Mouse (Mus musculus): ENCODE results near the gene Zswim1. TPM values are rescaled to one million over a fixed set of nuclear protein-coding genes. Genes with fewer than 3 reads are reported as not detected.
A peak's percentile ranks its signal among the peaks of the same experiment; 100 is the strongest.

The Zswim1 gene
- polyA plus RNA-seq, 1 experiment from 2014 or later, result 22.9 TPM

- Histone ChIP-seq H3K4me3 (ENCODE audit: low read depth, low read length) (no peak overlapping the region), H3K9me3 (ENCODE audit: control insufficient read depth, low read length) (no peaks in the 10 kb centered on the region), H3K9ac (ENCODE audit: low read length) (no peak overlapping the region), H3K27me3 (ENCODE audit: control insufficient read depth, insufficient read depth, low read length) (no peaks in the 10 kb centered on the region), H3K4me1 (ENCODE audit: control insufficient read depth, insufficient read depth, low read length) (peaks cover 8% of the 10 kb centered on the region), H3K4me2 (ENCODE audit: low read depth) (no peak overlapping the region), H3K27ac (ENCODE audit: low read depth, low read length) (no peak overlapping the region), H3K36me3 (ENCODE audit: control insufficient read depth, insufficient read depth, low read length) (peaks cover 4% of the 10 kb centered on the region)
- no peak for DNase-seq (ENCODE audit: low spot score)
- 92% methylated on average over 1 of the region's 1 CpGs for WGBS
- ATAC-seq (ENCODE audit: insufficient read depth, low FRiP score, low TSS enrichment), result no peak
These were observed 6.6 kb downstream of the Zswim1 start for GRCm38 (mm10) chr2:164829090-164829489.

- 87% methylated on average over 10 of the region's 10 CpGs for whole genome bisulfite sequencing
- Histone ChIP-seq H3K27me3 (ENCODE audit: control insufficient read depth, insufficient read depth, low read length) (no peaks in the 10 kb centered on the region), H3K27ac (ENCODE audit: low read depth, low read length) (no peak overlapping the region), H3K4me3 (ENCODE audit: low read depth, low read length) (no peak overlapping the region), H3K4me1 (ENCODE audit: control insufficient read depth, insufficient read depth, low read length) (peaks cover 16% of the 10 kb centered on the region), H3K4me2 (ENCODE audit: low read depth) (no peak overlapping the region), H3K9me3 (ENCODE audit: control insufficient read depth, low read length) (no peaks in the 10 kb centered on the region), H3K36me3 (ENCODE audit: control insufficient read depth, insufficient read depth, low read length) (no peaks in the 10 kb centered on the region), H3K9ac (ENCODE audit: low read length) (no peak overlapping the region)
- no peak for DNase-seq (ENCODE audit: low spot score)
- no peak for ATAC-seq (ENCODE audit: insufficient read depth, low FRiP score, low TSS enrichment)
These were observed 8.5 kb downstream of the Zswim1 start for GRCm38 (mm10) chr2:164831029-164831428.

DNA sequence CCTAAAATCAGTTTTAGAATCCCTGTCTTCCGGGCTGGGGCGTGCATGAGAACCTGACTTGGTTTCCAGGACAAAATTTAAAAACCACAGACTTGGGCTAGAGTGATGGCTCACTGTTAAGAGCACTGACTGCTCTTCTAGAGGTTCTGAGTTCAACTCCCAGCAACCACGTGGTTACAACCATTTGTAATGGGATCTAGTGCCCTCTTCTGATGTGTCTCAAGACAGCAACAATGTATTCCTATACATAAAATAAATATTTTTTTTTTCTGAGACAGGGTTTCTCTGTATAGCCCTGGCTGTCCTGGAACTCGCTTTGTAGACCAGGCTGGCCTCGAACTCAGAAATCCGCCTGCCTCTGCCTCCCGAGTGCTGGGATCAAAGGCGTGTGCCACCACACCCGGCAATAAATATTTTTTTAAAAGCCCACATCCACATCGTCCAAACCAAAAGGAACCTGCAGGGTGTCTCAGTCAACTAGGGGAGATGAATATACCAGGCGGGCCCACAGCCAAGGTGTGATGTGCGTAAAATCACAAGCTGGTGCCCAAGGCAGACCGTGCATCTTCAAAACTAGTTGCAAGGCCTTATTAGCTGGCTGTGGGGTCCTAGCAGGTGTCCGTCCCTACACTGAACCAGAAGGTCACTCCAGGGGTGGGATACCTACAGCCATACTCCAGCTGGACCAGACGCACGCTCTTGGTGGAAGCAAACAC is 9.7 kb downstream of the Zswim1 start:
- Histone ChIP-seq H3K36me3 (ENCODE audit: control insufficient read depth, insufficient read depth, low read length) (no peaks in the 10 kb centered on the region), H3K4me1 (ENCODE audit: control insufficient read depth, insufficient read depth, low read length) (peaks cover 16% of the 10 kb centered on the region), H3K9me3 (ENCODE audit: control insufficient read depth, low read length) (no peaks in the 10 kb centered on the region), H3K27me3 (ENCODE audit: control insufficient read depth, insufficient read depth, low read length) (no peaks in the 10 kb centered on the region), H3K27ac (ENCODE audit: low read depth, low read length) (peak overlapping the region; percentile 54; the same call in 1 of the 2 replicates), H3K4me2 (ENCODE audit: low read depth) (peak overlapping the region; percentile 97), H3K4me3 (ENCODE audit: low read depth, low read length) (peak overlapping the region; percentile 49), H3K9ac (ENCODE audit: low read length) (peak overlapping the region; percentile 66; the same call in 1 of the 2 replicates)
- ATAC-seq (ENCODE audit: insufficient read depth, low FRiP score, low TSS enrichment), result no peak; the same call in 1 of the 2 replicates
- 65% methylated on average over 16 of the region's 16 CpGs for WGBS
- no peak for DNase-seq (ENCODE audit: low spot score)

GRCm38 (mm10) chr2:164832748-164833301 is 10.3 kb downstream of the Zswim1 start, which contains the start of gene Ctsa:
Gene Ctsa (plus strand): TSS chr2:164832873.
- 1% methylated on average over 35 of the region's 35 CpGs for WGBS
- peak within 1 kb of the TSS; percentile 49 for H3K4me3 ChIP-seq (ENCODE audit: low read depth, low read length)
- H3K4me2 ChIP-seq (ENCODE audit: low read depth), result peak within 1 kb of the TSS; percentile 97
- H3K4me1 ChIP-seq (ENCODE audit: control insufficient read depth, insufficient read depth, low read length), result peaks cover 16% of the 10 kb centered on the region
- H3K27ac ChIP-seq (ENCODE audit: low read depth, low read length), result peak within 1 kb of the TSS; percentile 54; the same call in 1 of the 2 replicates
- peak within 1 kb of the TSS; percentile 66 for H3K9ac ChIP-seq (ENCODE audit: low read length)
- ATAC-seq (ENCODE audit: insufficient read depth, low FRiP score, low TSS enrichment), result peak; percentile 60
- no peaks in the 10 kb centered on the region for H3K27me3 ChIP-seq (ENCODE audit: control insufficient read depth, insufficient read depth, low read length)
- H3K36me3 ChIP-seq (ENCODE audit: control insufficient read depth, insufficient read depth, low read length), result no peaks in the 10 kb centered on the region
- H3K9me3 ChIP-seq (ENCODE audit: control insufficient read depth, low read length), result no peaks in the 10 kb centered on the region
- peak; percentile 81 for DNase-seq (ENCODE audit: low spot score)

- peak; percentile 58 for ATAC-seq (ENCODE audit: insufficient read depth, low FRiP score, low TSS enrichment)
- peak within 1 kb of the TSS; percentile 54; the same call in 1 of the 2 replicates for H3K27ac ChIP-seq (ENCODE audit: low read depth, low read length)
- no peaks in the 10 kb centered on the region for H3K27me3 ChIP-seq (ENCODE audit: control insufficient read depth, insufficient read depth, low read length)
- under 1% methylated on average over 27 of the region's 31 CpGs for WGBS
- H3K4me2 ChIP-seq (ENCODE audit: low read depth), result peak within 1 kb of the TSS; percentile 97
- H3K9me3 ChIP-seq (ENCODE audit: control insufficient read depth, low read length), result no peaks in the 10 kb centered on the region
- peaks cover 16% of the 10 kb centered on the region for H3K4me1 ChIP-seq (ENCODE audit: control insufficient read depth, insufficient read depth, low read length)
- peak within 1 kb of the TSS; percentile 66 for H3K9ac ChIP-seq (ENCODE audit: low read length)
- H3K4me3 ChIP-seq (ENCODE audit: low read depth, low read length), result peak within 1 kb of the TSS; percentile 49
- peak; percentile 91 for DNase-seq (ENCODE audit: low spot score)
- H3K36me3 ChIP-seq (ENCODE audit: control insufficient read depth, insufficient read depth, low read length), result no peaks in the 10 kb centered on the region
These were observed 11.0 kb downstream of the Zswim1 start, which contains the start of gene Neurl2 for GRCm38 (mm10) chr2:164833314-164833959. Gene Neurl2 (minus strand): TSS chr2:164833456.

DNA sequence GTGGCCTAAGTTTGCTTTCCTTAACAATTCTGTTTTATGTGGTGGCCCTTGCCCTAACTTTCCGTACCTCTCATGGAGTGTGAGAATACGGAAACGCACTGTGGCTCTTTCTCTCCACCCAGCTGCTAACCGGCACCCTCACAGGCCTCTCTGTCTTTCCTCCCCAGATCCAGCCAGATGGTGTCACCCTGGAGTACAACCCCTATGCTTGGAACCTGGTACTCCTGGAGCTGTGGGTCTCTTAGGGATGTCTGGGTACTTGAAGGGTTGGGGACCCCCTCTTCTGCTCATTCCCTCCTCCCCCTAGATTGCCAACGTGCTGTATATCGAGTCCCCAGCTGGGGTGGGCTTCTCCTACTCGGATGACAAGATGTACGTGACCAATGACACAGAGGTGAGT is 12.0 kb downstream of the Zswim1 start:
- 51% methylated on average over 8 of the region's 8 CpGs for WGBS
- peak overlapping the region; percentile 66 for H3K9ac ChIP-seq (ENCODE audit: low read length)

DNA sequence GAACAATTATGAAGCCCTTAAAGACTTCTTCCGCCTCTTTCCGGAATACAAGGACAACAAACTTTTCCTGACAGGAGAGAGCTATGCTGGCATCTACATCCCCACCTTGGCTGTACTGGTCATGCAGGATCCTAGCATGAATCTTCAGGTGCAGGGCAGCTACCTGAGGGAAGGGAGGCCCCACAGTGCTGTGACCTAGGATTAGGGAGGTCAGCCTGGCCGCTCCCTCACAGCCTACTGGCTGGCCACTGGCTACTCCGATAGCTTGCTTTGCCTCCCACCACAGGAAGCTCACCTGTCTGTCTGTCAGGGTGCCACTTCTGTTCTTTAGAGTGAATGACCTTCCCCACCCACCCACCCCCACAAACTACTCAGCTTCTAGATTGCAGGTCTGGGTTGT is 12.7 kb downstream of the Zswim1 start:
- DNase-seq (ENCODE audit: low spot score) (no peak), ATAC-seq (ENCODE audit: insufficient read depth, low FRiP score, low TSS enrichment) (no peak)
- H3K36me3 ChIP-seq (ENCODE audit: control insufficient read depth, insufficient read depth, low read length), result peaks cover 10% of the 10 kb centered on the region
- no peak overlapping the region for H3K4me2 ChIP-seq (ENCODE audit: low read depth)
- H3K9me3 ChIP-seq (ENCODE audit: control insufficient read depth, low read length), result no peaks in the 10 kb centered on the region
- WGBS, result 96% methylated on average over 4 of the region's 4 CpGs
- H3K27ac ChIP-seq (ENCODE audit: low read depth, low read length), result no peak overlapping the region
- no peak overlapping the region for H3K9ac ChIP-seq (ENCODE audit: low read length)
- H3K27me3 ChIP-seq (ENCODE audit: control insufficient read depth, insufficient read depth, low read length), result no peaks in the 10 kb centered on the region
- H3K4me1 ChIP-seq (ENCODE audit: control insufficient read depth, insufficient read depth, low read length), result peaks cover 16% of the 10 kb centered on the region
- no peak overlapping the region for H3K4me3 ChIP-seq (ENCODE audit: low read depth, low read length)

More for the DNA sequence above, 12.0 kb downstream of the Zswim1 start:
- Histone ChIP-seq H3K27ac (ENCODE audit: low read depth, low read length) (no peak overlapping the region), H3K4me2 (ENCODE audit: low read depth) (peak overlapping the region; percentile 97), H3K36me3 (ENCODE audit: control insufficient read depth, insufficient read depth, low read length) (peaks cover 3% of the 10 kb centered on the region; the same call in 1 of the 2 replicates), H3K27me3 (ENCODE audit: control insufficient read depth, insufficient read depth, low read length) (no peaks in the 10 kb centered on the region), H3K9me3 (ENCODE audit: control insufficient read depth, low read length) (no peaks in the 10 kb centered on the region), H3K4me1 (ENCODE audit: control insufficient read depth, insufficient read depth, low read length) (peaks cover 16% of the 10 kb centered on the region), H3K4me3 (ENCODE audit: low read depth, low read length) (peak overlapping the region; percentile 49)
- DNase-seq (ENCODE audit: low spot score), result no peak
- ATAC-seq (ENCODE audit: insufficient read depth, low FRiP score, low TSS enrichment), result no peak

DNA sequence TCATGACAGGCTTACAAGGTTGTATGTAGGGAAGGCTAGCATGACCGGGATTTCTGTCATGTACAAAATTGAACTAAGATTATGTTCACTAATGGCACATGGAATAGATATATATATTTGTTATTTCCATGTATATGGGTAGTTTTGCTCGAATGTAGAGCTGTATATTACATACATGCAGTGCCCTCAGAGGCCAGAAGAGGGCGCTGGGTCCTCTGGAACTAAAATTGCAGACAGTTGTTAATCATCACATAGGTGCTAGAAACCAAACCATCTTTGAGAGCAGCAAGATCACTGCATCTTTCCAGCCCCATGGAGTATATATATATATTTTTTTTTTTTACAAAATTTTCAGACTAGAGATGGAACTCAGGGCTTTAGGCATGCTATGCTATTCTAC is 23.3 kb downstream of the Zswim1 start:
- 55% methylated on average over 3 of the region's 3 CpGs for WGBS
- DNase-seq (ENCODE audit: low spot score) (no peak), ATAC-seq (ENCODE audit: insufficient read depth, low FRiP score, low TSS enrichment) (no peak)
- Histone ChIP-seq H3K4me1 (ENCODE audit: control insufficient read depth, insufficient read depth, low read length) (no peaks in the 10 kb centered on the region), H3K27me3 (ENCODE audit: control insufficient read depth, insufficient read depth, low read length) (no peaks in the 10 kb centered on the region), H3K27ac (ENCODE audit: low read depth, low read length) (no peak overlapping the region), H3K9ac (ENCODE audit: low read length) (no peak overlapping the region), H3K4me3 (ENCODE audit: low read depth, low read length) (no peak overlapping the region), H3K9me3 (ENCODE audit: control insufficient read depth, low read length) (no peaks in the 10 kb centered on the region), H3K4me2 (ENCODE audit: low read depth) (no peak overlapping the region), H3K36me3 (ENCODE audit: control insufficient read depth, insufficient read depth, low read length) (no peaks in the 10 kb centered on the region; the same call in 1 of the 2 replicates)

Measured in neural tube, embryonic 11.5 days (tissue).